Mouse (Mus musculus) layer of hippocampus, postnatal 36 days (tissue): ENCODE measurements around the gene Jmjd8. TPM values are rescaled to one million over a fixed set of nuclear protein-coding genes. Genes with fewer than 3 reads are reported as not detected.
"Not testable (repeated sequence)": the region's sequence is repeated elsewhere in the genome, so short reads cannot be mapped to it uniquely, and the experiment has no call there.

Source experiments
- DNase-seq, 2 experiments: peaks; one replicate each; pipeline ENCODE4 v3.0.0; 2022
- total RNA-seq, 2 experiments: library from RNA; stranded (reverse); gene quantifications; 2 replicates each; pipeline ENCODE4 v1.2.3; 2021

Gene Jmjd8
- total RNA-seq, 2 experiments from 2014 or later: 58.1 to 61.0 TPM

GRCm38 (mm10) chr17:25863681-25864080, 35.0 kb downstream of the Jmjd8 start:
- no peak for DNase-seq

- no peak for DNase-seq
Measured at GRCm38 (mm10) chr17:25864311-25864710, 35.6 kb downstream of the Jmjd8 start.

- no peak for DNase-seq
Measured at GRCm38 (mm10) chr17:25865288-25865687, 36.6 kb downstream of the Jmjd8 start.

- DNase-seq: no peak
Measured at GRCm38 (mm10) chr17:25866172-25866571, 37.5 kb downstream of the Jmjd8 start.

GRCm38 (mm10) chr17:25867509-25867835, 38.8 kb downstream of the Jmjd8 start:
- no peak for DNase-seq

- DNase-seq: no peak
Measured at GRCm38 (mm10) chr17:25867836-25868600, 39.4 kb downstream of the Jmjd8 start.

GRCm38 (mm10) chr17:25868601-25869191, 40.0 kb downstream of the Jmjd8 start, which contains the start of gene Mcrip2:
Gene Mcrip2 (minus strand): TSS chr17:25868764.
- peak; percentile 81 to 84 for DNase-seq

GRCm38 (mm10) chr17:25869498-25869897, 40.8 kb downstream of the Jmjd8 start:
- no peak for DNase-seq

- DNase-seq: no peak
Measured at GRCm38 (mm10) chr17:25869954-25870353, 41.3 kb downstream of the Jmjd8 start.

- not testable (repeated sequence) for DNase-seq
Measured at GRCm38 (mm10) chr17:25871566-25871965, 42.9 kb downstream of the Jmjd8 start.

- DNase-seq: no peak
Measured at GRCm38 (mm10) chr17:25872676-25873075, 44.0 kb downstream of the Jmjd8 start.

GRCm38 (mm10) chr17:25873405-25874147, 44.9 kb downstream of the Jmjd8 start:
- DNase-seq: no peak

- no peak for DNase-seq
Measured at GRCm38 (mm10) chr17:25874148-25874720, 45.6 kb downstream of the Jmjd8 start.

- peak; percentile 96 to 98 for DNase-seq
Measured at GRCm38 (mm10) chr17:25874721-25875170, 46.1 kb downstream of the Jmjd8 start, which contains the start of gene Mettl26. Gene Mettl26 (plus strand): TSS chr17:25875074.

- DNase-seq: peak; percentile 89 to 91
Measured at GRCm38 (mm10) chr17:25875171-25876136, 46.8 kb downstream of the Jmjd8 start.

GRCm38 (mm10) chr17:25876347-25876915, 47.8 kb downstream of the Jmjd8 start:
- DNase-seq: no peak

GRCm38 (mm10) chr17:25877025-25877424, 48.4 kb downstream of the Jmjd8 start:
- DNase-seq: no peak

- no peak for DNase-seq
Measured at GRCm38 (mm10) chr17:25877741-25878610, 49.3 kb downstream of the Jmjd8 start.

GRCm38 (mm10) chr17:25878611-25879180, 50.0 kb downstream of the Jmjd8 start:
- no peak for DNase-seq

GRCm38 (mm10) chr17:25879261-25879660, 50.6 kb downstream of the Jmjd8 start:
- no peak for DNase-seq
